Mouse (Mus musculus) lung, postnatal 14 days (tissue): Measurements from ENCODE around the gene Hs3st3a1.

Experiments used
- DNase-seq: peaks from one replicate; pipeline ENCODE4 v3.0.0; 2021

Gene Hs3st3a1

DNA sequence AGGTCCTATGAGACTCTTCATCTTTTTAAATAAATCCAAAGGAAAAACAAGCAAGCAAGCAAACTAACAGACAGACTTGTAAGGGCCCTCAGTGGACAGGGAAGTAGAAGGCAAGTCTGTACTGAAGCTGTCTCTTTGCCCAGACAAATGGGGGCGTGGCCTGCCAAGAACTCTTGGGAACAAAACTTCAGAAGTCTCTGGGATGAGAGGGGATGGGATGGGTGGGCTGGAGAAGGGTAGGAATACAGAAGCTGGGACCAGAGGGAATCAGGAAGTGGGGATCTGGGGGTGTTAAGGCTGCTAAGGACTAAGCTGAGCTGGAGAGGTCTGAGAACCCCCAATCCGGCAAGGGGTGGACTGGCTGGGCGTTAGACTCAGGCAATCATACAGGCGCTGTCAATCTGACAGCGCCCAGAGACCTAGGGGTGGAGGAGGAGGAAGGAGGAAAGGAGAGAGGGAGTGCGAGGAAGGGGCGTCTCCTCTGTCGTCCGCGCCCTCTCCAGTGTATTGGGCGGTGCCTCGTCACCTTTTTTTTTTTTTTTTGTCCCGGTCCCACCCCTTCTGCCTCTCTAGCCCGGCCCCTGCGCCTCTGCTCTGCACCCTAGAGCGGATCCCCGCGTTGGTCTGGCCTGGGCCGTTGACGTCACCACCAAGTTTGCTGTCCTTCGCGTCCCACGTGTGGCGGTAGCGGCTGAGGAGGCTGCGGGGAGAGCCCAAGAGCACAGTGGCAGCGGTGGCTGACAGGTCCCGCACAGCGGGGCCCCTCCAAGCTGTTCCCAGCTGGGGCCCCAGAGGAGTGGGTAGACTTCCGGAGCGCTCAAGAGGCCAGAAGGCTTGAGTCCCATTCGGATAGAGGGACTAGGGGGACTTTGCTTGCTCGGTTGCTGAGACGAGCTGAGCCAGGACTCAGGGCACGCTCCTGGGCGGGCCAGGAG lies at the start of gene Hs3st3a1:
Hs3st3a1 (plus strand) TSS at position 722 of the 935 bp plus-strand sequence.
- peak; percentile 64 for DNase-seq

DNA sequence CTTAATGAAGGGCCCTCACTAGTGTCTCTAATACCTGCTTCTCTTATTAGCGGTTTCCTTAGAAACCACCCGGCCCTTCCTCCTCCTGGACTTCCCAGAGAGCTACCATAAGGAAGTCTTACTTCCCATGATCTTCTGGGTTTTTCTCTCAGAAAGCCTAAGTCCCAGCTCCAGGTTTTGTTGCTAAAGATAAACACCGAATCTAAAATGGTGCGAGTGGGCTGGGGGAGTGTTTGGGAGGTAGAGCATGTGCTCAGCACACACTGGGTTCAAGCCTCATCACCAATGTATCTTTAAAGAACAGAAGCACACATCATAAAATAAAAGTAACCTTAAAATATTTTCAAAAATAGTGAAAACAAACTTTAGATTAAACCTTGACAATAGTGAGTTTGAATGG lies 48.8 kb upstream of the Hs3st3a1 start:
- no peak for DNase-seq

DNA sequence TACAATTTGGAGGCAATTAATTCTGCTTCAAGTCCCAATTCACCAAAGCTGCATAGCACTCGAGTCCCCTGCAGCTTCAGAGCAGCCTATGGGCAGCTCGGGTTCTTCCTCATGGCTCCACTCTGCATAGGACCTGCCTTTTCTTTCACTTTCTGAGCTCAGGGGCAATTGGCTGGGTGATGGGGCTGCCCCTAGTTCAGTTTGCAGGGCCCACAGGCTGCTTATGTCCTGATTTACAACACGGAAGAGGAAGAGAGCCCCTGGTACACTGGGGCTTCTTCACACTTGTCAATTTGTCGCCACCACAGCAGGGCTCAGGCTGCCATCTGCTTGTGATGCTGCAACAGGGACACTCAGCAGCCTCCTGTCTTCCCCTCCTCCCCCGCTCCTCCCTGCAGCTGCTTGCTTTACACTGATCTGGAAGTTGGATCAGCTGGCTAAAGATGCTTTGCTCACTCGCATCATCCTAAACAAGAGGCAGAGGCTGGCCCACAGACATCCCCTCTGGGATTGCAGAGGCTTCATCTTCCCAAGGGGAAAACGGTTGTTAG lies 38.7 kb upstream of the Hs3st3a1 start:
- no peak for DNase-seq

DNA sequence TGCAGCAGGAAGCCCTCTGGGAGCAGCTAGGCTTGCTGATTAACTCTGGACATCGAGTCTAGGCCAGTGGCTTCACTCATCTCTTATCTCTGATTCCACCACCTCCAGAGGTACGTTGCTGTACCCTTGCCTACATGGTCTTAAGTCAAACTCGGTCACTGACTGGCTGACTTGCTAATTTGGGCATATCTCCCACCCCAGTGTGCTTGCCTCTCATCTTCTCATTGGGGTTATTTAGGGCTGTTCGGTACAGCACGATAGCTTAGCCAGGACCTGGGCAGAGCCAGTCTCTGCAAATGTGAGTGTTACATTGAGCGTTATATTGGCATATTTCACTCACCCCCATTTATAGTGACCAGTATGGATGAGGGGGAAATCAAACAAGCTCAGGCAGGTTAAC lies 38.2 kb upstream of the Hs3st3a1 start:
- no peak for DNase-seq

DNA sequence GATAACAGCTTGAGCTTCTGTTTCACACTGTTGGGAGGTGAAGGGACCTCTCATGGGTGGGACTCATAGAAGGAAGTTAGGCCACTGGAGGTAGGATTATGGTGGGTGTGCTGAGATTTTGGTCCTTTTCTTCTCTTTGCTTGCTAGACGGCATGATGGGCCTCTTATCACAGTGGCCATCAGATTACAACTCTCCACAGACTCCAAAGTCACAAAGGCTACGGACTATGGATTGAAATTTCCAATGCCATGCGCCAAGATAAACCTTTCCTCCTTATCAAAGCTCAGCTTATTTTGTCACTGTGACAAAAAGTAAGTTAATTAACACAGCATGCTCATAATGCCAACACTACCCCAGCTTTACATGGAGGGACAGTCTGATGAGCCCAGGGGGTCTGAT lies 37.5 kb upstream of the Hs3st3a1 start:
- DNase-seq, result no peak

DNA sequence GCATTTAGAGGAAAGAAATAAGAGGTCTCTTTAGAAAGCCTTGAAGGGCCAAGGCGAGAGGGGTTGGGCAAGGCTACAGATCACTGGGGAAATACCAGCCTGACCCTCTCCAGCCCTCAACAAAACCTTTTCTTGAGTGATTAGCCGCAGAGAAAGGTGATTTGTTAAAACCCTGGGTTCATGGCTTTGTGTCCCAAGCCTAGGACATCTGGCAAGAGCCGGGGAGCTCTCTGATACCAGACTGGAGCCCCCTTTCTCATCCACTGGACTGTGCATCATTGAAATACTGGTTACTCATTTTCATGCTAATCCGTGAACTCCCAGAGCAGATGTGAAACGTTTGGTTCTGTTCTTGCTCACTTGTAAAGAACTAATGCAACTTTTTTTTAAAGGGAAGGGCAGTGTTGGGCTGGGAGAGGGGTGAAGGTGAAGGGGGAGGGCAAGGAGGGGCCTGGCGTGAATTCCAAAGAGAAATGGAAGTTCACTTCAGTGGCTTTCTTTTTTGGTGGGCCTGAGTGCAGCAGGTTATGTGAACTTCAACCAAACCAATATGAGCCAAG lies 34.5 kb upstream of the Hs3st3a1 start:
- no peak for DNase-seq

DNA sequence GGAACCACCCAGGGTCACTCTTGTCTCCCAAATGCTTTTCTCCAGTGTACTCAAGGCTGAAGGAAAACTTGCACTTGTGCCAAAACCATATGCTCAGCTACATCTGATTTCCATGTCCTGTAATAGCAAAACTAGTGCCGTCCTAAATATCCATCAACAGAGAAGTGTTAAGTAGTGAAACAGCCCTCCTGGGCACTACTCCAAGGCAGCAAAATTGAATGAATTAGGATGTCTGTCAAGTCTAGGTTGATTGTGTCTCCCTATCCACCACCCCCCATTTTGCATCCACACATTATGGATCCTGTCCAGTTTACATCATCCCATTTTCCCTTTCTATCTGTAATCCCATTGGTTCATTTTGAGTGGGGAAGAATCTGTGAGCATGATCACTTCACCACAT lies 16.2 kb upstream of the Hs3st3a1 start:
- DNase-seq, result no peak

DNA sequence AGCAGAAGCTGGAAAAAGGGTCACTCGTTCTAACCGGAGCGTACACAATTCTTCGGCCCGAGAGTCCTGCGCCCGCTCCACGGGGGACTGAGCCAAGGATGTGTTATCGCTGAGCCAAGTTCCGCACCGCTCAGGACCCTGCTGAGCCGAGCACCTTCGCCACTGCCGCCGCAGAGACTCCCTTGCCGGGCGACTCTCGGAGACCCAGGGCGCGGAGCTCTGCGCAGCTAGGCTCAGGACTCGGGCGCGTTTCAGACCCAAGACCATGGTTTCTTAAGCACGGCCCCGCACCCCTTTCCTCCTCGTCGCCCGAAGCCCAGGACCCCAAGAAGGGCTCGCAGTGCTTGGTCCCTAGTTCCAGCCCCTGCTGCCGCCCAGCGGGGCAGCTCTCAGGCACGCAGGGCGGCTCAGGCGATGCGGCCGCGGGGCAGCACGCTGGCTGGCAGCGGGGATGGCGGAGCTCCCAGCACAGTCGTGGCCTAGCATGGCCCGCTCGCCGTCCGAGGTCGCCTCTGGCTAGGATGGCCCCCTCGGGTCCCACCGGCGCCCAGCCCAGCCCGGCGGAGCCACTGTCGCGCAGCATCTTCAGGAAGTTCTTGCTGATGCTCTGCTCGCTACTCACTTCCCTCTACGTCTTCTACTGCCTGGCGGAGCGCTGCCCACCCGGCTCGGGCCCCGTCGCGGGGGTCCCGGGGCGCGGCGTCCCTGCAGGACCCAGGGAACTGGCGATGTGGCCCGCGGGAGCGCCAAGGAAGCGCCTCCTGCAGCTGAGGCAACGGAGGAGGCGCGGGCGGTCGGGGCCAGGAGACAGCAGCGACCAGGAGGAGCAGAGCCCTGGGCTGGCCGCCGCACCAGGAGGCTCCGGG lies 647 bp downstream of the Hs3st3a1 start:
- DNase-seq, result peak; percentile 35

DNA sequence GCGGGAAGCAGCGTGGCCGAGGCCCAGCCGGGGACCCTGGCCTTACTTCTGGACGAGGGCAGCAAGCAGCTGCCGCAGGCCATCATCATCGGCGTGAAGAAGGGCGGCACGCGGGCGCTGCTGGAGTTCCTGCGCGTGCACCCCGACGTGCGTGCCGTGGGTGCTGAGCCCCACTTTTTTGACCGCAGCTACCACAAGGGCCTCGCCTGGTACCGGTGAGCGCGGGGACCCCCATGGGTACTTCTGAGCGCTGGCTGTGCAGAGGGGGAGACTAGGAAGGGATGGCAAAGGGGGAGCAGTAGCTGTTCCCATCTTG lies 1.2 kb downstream of the Hs3st3a1 start, which contains the start of gene F930015N05Rik:
F930015N05Rik (minus strand) TSS at position 242 of the 316 bp plus-strand sequence.
- no peak for DNase-seq

DNA sequence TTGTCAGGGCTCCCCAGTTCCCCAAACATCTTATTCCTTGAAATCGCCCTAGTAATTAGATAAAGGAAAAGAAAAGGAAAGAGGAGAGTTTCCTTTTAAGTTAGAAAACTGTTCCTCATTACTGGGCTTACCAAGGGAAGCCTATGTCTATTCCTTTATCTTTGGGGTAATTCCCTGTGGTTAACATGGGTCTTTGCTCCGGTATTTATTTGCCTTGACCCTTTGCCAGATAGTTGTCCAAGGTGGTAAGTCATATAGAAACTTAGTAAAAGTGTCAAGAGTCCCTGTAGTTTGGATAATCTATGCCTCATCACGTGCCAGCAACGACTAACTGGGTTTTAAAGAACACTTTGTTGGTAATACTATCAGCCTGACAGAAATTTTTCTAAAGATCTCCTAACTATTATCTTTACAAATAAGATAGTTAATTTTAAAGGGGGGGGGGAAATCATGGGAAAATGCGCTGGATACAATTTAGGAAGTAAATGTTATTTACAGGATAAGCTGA lies 1.7 kb downstream of the Hs3st3a1 start:
- no peak for DNase-seq

DNA sequence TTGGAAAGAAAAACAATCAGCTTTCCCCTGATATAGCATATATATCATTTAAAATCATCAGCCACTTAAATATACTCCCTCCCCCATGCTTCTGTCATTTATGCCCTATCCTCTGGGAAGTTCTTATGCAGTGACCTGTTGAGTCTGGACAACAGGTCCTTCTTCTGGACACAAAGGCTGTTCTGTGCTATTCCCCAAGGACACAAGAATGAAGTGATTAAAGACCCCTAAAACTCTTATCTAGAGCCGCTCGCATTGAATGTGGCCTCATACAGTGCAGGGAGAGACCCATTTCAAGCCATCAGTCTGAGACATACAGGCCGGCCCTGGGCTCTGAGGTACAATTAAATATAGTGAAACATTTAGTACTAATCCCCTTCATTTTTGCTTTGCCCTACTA lies 2.6 kb downstream of the Hs3st3a1 start:
- DNase-seq, result no peak

DNA sequence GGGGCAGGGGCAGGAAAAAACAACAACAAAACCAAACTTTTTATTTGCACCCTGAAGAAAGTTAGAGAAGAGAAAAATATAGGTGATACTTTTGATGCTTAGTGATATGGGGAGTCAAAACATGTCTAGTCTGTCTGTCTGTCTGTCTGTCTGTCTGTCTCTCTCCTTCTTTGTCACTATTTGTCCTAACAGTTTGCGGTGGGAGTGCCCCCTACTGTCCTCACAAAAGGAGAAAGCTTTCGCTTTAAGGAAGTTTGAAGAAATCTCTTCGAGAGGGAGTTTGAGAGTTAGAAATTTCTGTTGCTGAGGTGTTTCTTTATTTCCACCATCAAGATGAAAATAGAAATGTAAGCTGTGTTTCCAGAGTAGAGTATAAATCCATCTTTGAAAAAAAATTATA lies 3.8 kb downstream of the Hs3st3a1 start:
- no peak for DNase-seq

DNA sequence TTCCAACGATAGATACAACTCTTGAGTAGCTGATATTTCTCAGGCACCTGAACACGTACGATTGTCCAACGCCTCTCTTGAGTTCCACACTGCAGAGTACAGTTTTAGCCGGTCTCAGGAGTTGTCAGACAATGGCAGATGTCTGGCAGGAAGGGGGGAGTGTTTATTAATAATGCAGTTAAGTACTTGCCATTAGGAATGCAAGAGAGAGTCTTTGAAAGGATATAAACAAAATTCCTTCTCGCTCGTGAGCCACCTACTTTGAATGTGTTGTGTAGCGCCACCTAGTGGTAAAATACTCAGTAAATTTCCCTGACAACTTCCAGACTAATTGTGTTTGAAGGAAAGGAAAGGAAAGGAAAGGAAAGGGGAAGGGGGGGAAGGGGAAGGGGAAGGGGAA lies 7.0 kb downstream of the Hs3st3a1 start:
- peak; percentile 58 for DNase-seq

DNA sequence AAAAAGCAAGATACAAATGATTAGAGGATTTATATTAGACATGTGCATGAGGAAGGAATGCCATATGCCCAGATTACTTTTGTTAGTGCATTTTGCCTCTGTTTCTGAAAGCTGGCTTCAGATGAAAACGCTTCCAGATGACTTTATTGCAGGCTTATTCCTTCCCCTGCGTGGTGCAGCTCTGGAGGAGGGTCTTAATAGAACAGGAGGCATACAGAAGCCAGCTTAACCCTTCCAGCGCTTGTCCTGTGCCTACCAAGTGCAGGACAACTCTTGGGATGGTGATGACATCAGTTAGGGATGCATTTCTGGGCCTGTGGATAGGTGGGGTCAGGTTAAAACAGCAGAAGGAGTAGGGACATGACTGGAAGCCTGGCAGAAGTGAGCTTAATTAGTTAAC lies 7.6 kb downstream of the Hs3st3a1 start:
- DNase-seq, result no peak

DNA sequence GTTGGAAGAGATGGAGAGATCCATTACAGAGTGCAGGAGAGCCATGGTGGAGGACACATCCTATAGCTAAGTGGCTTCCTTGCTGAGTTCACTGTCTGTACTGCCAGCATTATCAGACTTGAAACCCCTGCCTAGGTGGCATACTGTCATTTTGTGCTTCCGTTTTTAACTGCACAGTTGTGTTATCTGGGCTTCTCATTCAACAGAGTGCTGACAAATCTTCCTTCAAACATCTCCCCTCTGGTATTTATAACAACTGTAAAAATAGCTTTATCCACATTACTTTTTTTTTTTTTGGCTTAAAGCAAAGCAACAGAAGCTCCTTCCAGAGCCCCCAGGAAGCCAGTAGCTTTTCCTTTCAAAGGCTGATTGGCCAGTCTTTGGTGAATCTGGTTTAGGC lies 10.1 kb downstream of the Hs3st3a1 start:
- no peak for DNase-seq

DNA sequence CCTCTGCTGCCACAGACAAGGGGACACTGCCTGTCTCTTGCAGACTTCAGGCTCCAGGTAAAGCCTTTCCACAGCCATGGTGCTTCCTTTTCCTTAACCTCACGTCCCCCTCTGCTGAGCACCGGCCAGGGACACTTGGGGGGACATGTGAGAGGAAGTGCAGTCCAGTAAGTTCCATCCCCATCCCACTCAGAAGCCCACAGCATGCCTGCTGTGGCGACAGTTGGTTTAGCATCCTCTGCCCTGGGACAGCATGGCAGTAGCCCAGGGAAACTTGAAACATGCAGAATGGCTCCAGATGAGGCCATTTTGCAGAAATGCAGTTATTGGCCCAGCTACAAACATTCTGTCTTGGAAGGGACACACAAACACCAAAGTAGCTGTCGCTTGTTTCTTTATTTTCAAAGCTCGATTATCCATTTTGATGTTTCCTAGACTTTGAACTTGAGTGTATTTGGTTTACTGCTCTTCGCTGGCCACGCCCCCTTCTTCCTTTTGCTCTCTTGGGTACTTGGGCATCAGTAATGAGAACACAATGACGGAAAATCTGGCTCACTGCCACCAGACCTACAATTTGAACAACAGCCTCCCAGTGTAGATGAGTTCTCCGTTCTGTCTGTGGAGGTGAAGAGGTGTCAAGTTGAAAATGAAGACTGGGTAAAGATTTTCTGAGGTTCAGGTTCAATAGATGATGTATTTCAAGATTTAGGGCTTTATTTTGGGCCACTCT lies 13.6 kb downstream of the Hs3st3a1 start:
- peak; percentile 36 for DNase-seq

DNA sequence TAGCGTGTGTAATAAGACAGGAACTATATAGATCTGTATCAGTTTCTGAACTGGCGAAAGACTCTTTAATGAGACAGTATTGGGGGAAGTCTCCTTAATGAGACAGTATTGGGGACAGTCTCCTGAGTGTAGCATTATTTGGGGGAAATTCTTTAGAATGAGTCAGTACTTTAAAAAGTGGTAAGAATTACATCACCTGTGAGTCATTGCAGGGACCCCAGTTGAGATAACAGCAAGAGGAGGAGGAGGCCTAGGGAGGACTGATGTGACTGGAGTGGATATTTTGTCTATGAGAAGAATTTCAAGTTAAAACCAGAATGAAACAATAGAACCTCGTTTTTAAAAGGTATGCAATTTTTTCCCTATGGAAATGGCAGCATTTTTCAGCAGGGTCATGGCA lies 26.6 kb downstream of the Hs3st3a1 start:
- no peak for DNase-seq

DNA sequence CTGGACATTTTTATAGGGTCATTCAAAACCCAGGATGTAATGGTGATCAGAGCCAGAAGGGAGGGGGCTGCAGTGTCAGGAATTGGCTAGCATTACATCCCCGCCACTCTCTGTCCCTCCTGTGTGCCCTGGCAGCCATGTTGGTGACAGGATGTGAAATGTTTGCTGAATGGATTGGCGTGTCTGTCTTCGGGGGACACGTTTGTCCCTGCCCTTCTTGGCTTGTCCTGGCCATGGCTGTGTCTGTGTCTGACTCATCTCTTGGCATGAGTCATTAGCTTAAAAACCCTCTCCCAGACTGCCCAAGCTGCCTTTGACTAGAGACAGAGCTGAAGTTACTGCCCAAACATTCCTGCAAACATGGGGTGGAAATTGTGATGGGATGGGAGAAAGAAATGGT lies 33.6 kb downstream of the Hs3st3a1 start:
- DNase-seq, result peak; percentile 7

DNA sequence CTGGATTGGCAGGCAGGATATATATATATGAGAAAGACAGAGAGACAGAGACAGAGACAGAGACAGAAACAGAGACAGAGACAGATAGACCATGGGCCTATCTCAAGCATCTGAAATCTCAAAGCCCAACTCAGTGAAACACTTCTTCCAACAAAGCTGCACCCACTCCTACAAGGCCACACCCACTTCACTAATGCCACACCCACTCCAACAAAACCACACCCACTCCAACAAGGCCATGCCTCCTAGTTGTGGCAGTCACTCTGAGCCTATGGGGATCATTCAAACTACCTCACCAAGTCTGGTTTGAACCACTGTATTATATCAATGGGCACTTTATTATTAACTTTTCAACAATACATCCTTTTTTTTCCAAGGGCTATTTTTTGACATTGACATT lies 35.6 kb downstream of the Hs3st3a1 start:
- DNase-seq, result no peak

DNA sequence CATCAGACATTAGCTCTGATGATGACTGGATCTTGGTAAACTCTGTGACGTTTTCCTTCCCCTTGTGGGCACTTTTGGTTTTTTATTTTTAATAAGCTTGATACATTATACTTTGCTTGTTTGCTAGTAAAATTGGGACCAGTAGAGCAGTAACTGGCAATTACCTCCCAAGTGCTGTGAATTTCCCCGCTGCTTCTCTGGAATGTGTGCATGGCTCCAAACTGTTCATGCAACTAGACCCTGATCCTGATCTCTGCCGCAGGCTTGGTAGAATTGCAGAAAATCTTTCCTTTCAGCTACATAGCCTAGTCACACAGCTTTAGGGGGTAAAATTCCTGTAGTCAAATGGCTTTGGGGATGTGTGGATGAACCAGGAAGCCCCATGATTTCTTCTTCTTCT lies 38.5 kb downstream of the Hs3st3a1 start:
- DNase-seq, result no peak

DNA sequence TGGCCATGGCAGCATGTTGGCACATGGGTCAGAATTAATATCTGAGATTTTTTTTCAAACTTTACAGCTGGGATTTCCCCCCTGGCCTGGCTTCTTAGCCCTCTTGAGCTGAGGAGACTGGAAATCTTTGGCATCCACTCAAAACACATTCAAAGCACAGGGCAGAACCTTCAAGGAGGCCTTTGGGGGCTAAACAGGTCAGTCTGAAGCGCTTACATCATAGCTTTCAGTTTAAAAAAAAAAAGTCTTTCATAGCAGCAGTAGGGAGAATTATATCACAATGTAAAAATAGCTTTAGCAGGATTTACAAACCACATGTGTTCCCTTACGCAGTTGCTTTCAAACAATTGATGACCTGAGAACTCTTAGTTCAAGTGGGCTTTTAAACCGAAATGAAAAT lies 46.3 kb downstream of the Hs3st3a1 start:
- no peak for DNase-seq
